Mouse (Mus musculus): ENCODE results near the gene Mxra8.

GRCm38 (mm10) chr4:155856881-155857280 is 17.4 kb downstream of the Mxra8 start:
- TF ChIP-seq CTCF (IDR thresholded peaks at IDR 0.05), result no peak
- no peak for TF ChIP-seq EP300 (IDR thresholded peaks at IDR 0.05; ENCODE audit: insufficient read depth, low read depth, low read length)
- no peak for TF ChIP-seq POLR2A (IDR thresholded peaks at IDR 0.05; ENCODE audit: insufficient read depth, low read depth, low read length)
